Mouse (Mus musculus) liver, embryonic 16.5 days (tissue): ENCODE results near the gene Awat2. TPM values are rescaled to one million over a fixed set of nuclear protein-coding genes. Genes with fewer than 3 reads are reported as not detected.

ENCODE experiments used
- microRNA counts: library from miRNA; unstranded; fragments of <30 nt; microRNA quantifications from one replicate; lab custom pipeline; 2016
- microRNA-seq: library from miRNA; unstranded; fragments of <30 nt; microRNA quantifications from one replicate; pipeline ENCODE4, GENCODE M21; 2016
- polyA plus RNA-seq: library from polyadenylated mRNA; unstranded; fragments of >200 nt; fragmentation: Nextera tagmentation; extraction: Ambion mirVana; gene quantifications from 2 replicates; pipeline ENCODE4 v1.2.1, GENCODE M21; 2015

Gene Awat2
- polyA plus RNA-seq, 1 experiment from 2014 or later: 0.09 TPM

MicroRNA genes within 50 kb of the gene (microRNA counts, 519-probe panel; counts per million panel counts)
- microRNA mmu-miR-676 (lab: Ali Mortazavi, UCI): 2,565 counts per million, percentile 68 among the panel's probes with 10 or more counts

Small RNA genes lying within 50 kb of the gene (microRNA-seq; reads per million reads assigned to microRNA genes)
- gene Mir676: 839 reads per million, percentile 74 among the genes with 10 or more reads in this experiment

Other genes with a start within 250 kb of the Awat2 start
- not detected in 2 replicates for gene Otud6a, start 13.7 kb downstream of the Awat2 start, polyA plus RNA-seq
- 11.3 and 11.9 TPM in 2 replicates for gene Igbp1, start 51.6 kb upstream of the Awat2 start, polyA plus RNA-seq
- gene Dgat2l6, start 82.1 kb upstream of the Awat2 start, polyA plus RNA-seq: not detected in 2 replicates
- not detected in 2 replicates for gene Awat1, start 129.5 kb upstream of the Awat2 start, polyA plus RNA-seq
- 0.74 TPM in 2 replicates for gene P2ry4, start 152.2 kb upstream of the Awat2 start, polyA plus RNA-seq
- gene Arr3, start 162.8 kb upstream of the Awat2 start, polyA plus RNA-seq: not detected in 2 replicates
- 21.2 and 22.6 TPM in 2 replicates for gene Kif4, start 183.0 kb upstream of the Awat2 start, polyA plus RNA-seq
- gene Pdzd11, start 183.9 kb upstream of the Awat2 start, polyA plus RNA-seq: 49.4 and 56.1 TPM in 2 replicates